Mouse (Mus musculus): ENCODE results near the gene Arhgap24. TPM values are rescaled to one million over a fixed set of nuclear protein-coding genes. Genes with fewer than 3 reads are reported as not detected.

Gene Arhgap24
- polyA plus RNA-seq, 1 experiment, result not detected

GRCm38 (mm10) chr5:102744051-102744450, 262.9 kb downstream of the Arhgap24 start:
- H3K4me1 ChIP-seq (ENCODE audit: control insufficient read depth), result no peaks in the 10 kb centered on the region
- H3K4me3 ChIP-seq (replicated peaks), result no peak overlapping the region
- TF ChIP-seq GATA1 (IDR thresholded peaks at IDR 0.05; ENCODE audit: low read length) (no peak), TAL1 (IDR thresholded peaks at IDR 0.05; ENCODE audit: low read length) (no peak)
- H3K36me3 ChIP-seq (ENCODE audit: control insufficient read depth), result no peaks in the 10 kb centered on the region
- H3K27me3 ChIP-seq (ENCODE audit: control insufficient read depth), result no peaks in the 10 kb centered on the region
- H3K9me3 ChIP-seq (ENCODE audit: control insufficient read depth, low read length), result peaks cover 2% of the 10 kb centered on the region; the same call in 1 of the 2 replicates

- Histone ChIP-seq H3K9me3 (ENCODE audit: control insufficient read depth, low read length) (no peaks in the 10 kb centered on the region), H3K27me3 (ENCODE audit: control insufficient read depth) (no peaks in the 10 kb centered on the region), H3K36me3 (ENCODE audit: control insufficient read depth) (no peaks in the 10 kb centered on the region), H3K4me3 (replicated peaks) (no peak overlapping the region), H3K4me1 (ENCODE audit: control insufficient read depth) (no peaks in the 10 kb centered on the region)
- no peak for TF ChIP-seq GATA1 (IDR thresholded peaks at IDR 0.05; ENCODE audit: low read length)
- no peak for TF ChIP-seq TAL1 (IDR thresholded peaks at IDR 0.05; ENCODE audit: low read length)
Measured at GRCm38 (mm10) chr5:102748146-102748545, 267.0 kb downstream of the Arhgap24 start.

DNA sequence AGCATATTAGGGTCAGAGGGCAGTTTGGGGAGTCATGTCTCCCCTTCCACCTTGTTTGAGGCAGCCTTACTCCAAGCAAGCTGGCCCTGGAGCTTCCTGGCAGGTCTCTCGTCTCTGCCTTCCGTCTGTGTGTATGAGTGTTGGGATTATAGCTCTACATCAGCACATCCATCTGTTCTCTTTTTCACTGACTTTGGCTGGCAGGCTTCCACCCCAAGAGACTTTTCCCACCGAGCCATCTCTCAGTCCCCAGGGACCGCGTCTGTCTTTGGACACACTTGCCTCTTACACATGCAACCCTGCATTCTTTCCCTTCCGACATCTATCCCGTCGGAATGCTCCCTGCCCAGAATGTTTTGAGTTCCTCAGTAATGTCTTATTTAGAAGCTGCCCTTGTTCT, 267.8 kb downstream of the Arhgap24 start:
- Histone ChIP-seq H3K9me3 (ENCODE audit: control insufficient read depth, low read length) (no peaks in the 10 kb centered on the region), H3K27me3 (ENCODE audit: control insufficient read depth) (no peaks in the 10 kb centered on the region), H3K4me3 (replicated peaks) (no peak overlapping the region), H3K36me3 (ENCODE audit: control insufficient read depth) (no peaks in the 10 kb centered on the region), H3K4me1 (ENCODE audit: control insufficient read depth) (no peaks in the 10 kb centered on the region)
- TF ChIP-seq TAL1 (IDR thresholded peaks at IDR 0.05; ENCODE audit: low read length) (no peak), GATA1 (IDR thresholded peaks at IDR 0.05; ENCODE audit: low read length) (no peak)

GRCm38 (mm10) chr5:102750674-102751073, 269.5 kb downstream of the Arhgap24 start:
- Histone ChIP-seq H3K4me1 (ENCODE audit: control insufficient read depth) (no peaks in the 10 kb centered on the region), H3K36me3 (ENCODE audit: control insufficient read depth) (no peaks in the 10 kb centered on the region), H3K9me3 (ENCODE audit: control insufficient read depth, low read length) (no peaks in the 10 kb centered on the region), H3K27me3 (ENCODE audit: control insufficient read depth) (no peaks in the 10 kb centered on the region), H3K4me3 (replicated peaks) (no peak overlapping the region)
- TF ChIP-seq TAL1 (IDR thresholded peaks at IDR 0.05; ENCODE audit: low read length) (no peak), GATA1 (IDR thresholded peaks at IDR 0.05; ENCODE audit: low read length) (no peak)

- no peak for TF ChIP-seq TAL1 (IDR thresholded peaks at IDR 0.05; ENCODE audit: low read length)
- TF ChIP-seq GATA1 (IDR thresholded peaks at IDR 0.05; ENCODE audit: low read length), result no peak
- no peaks in the 10 kb centered on the region for H3K27me3 ChIP-seq (ENCODE audit: control insufficient read depth)
- H3K4me3 ChIP-seq (replicated peaks), result no peak overlapping the region
- no peaks in the 10 kb centered on the region for H3K9me3 ChIP-seq (ENCODE audit: control insufficient read depth, low read length)
- no peaks in the 10 kb centered on the region for H3K36me3 ChIP-seq (ENCODE audit: control insufficient read depth)
- H3K4me1 ChIP-seq (ENCODE audit: control insufficient read depth), result no peaks in the 10 kb centered on the region
Measured at GRCm38 (mm10) chr5:102751661-102752307, 270.6 kb downstream of the Arhgap24 start.

DNA sequence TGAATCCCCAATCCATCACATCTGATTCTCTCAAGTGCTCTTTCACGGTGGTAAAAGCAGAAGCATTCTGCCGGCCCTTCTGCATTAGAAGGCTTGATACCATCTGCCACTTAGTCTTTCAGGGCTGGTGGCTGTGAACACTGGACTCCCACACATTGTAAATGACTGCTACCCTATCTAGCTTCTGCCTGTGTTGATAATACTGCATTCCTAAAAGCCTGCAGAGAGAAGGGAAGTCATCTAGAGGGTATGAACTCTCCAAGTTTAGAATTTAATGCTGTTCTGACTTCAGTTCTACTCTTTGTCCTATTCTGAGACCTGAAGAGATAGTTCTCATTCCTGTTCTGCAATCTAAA, 271.1 kb downstream of the Arhgap24 start:
- TF ChIP-seq TAL1 (IDR thresholded peaks at IDR 0.05; ENCODE audit: low read length), result no peak
- TF ChIP-seq GATA1 (IDR thresholded peaks at IDR 0.05; ENCODE audit: low read length), result no peak
- no peaks in the 10 kb centered on the region for H3K36me3 ChIP-seq (ENCODE audit: control insufficient read depth)
- no peaks in the 10 kb centered on the region for H3K9me3 ChIP-seq (ENCODE audit: control insufficient read depth, low read length)
- no peaks in the 10 kb centered on the region for H3K4me1 ChIP-seq (ENCODE audit: control insufficient read depth)
- no peaks in the 10 kb centered on the region for H3K27me3 ChIP-seq (ENCODE audit: control insufficient read depth)
- no peak overlapping the region for H3K4me3 ChIP-seq (replicated peaks)

- Histone ChIP-seq H3K4me3 (replicated peaks) (no peak overlapping the region), H3K9me3 (ENCODE audit: control insufficient read depth, low read length) (no peaks in the 10 kb centered on the region), H3K4me1 (ENCODE audit: control insufficient read depth) (no peaks in the 10 kb centered on the region), H3K36me3 (ENCODE audit: control insufficient read depth) (no peaks in the 10 kb centered on the region), H3K27me3 (ENCODE audit: control insufficient read depth) (no peaks in the 10 kb centered on the region)
- no peak for TF ChIP-seq GATA1 (IDR thresholded peaks at IDR 0.05; ENCODE audit: low read length)
- no peak for TF ChIP-seq TAL1 (IDR thresholded peaks at IDR 0.05; ENCODE audit: low read length)
Measured at GRCm38 (mm10) chr5:102757040-102757439, 275.8 kb downstream of the Arhgap24 start.

GRCm38 (mm10) chr5:102765694-102766093, 284.5 kb downstream of the Arhgap24 start:
- H3K4me1 ChIP-seq (ENCODE audit: control insufficient read depth), result no peaks in the 10 kb centered on the region
- TF ChIP-seq TAL1 (IDR thresholded peaks at IDR 0.05; ENCODE audit: low read length) (no peak), GATA1 (IDR thresholded peaks at IDR 0.05; ENCODE audit: low read length) (no peak)
- no peak overlapping the region for H3K4me3 ChIP-seq (replicated peaks)
- H3K9me3 ChIP-seq (ENCODE audit: control insufficient read depth, low read length), result no peaks in the 10 kb centered on the region
- no peaks in the 10 kb centered on the region for H3K27me3 ChIP-seq (ENCODE audit: control insufficient read depth)
- H3K36me3 ChIP-seq (ENCODE audit: control insufficient read depth), result no peaks in the 10 kb centered on the region

- H3K9me3 ChIP-seq (ENCODE audit: control insufficient read depth, low read length), result no peaks in the 10 kb centered on the region
- TF ChIP-seq GATA1 (IDR thresholded peaks at IDR 0.05; ENCODE audit: low read length) (no peak), TAL1 (IDR thresholded peaks at IDR 0.05; ENCODE audit: low read length) (no peak)
- H3K27me3 ChIP-seq (ENCODE audit: control insufficient read depth), result no peaks in the 10 kb centered on the region
- no peaks in the 10 kb centered on the region for H3K36me3 ChIP-seq (ENCODE audit: control insufficient read depth)
- H3K4me1 ChIP-seq (ENCODE audit: control insufficient read depth), result no peaks in the 10 kb centered on the region
- no peak overlapping the region for H3K4me3 ChIP-seq (replicated peaks)
Measured at GRCm38 (mm10) chr5:102766311-102767057, 285.3 kb downstream of the Arhgap24 start.

Data from erythroblast, embryonic 14.5 days (primary cell).